Mouse (Mus musculus): ENCODE measurements at regions not wholly inside any gene's neighbourhood (a gene's known extent, or its start where the extent isn't known, plus 50 kb on each side); places are given as distances from the start of the nearest gene placed in this dataset.
A peak's percentile ranks its signal among the peaks of the same experiment; 100 is the strongest.
"Not testable (repeated sequence)": the region's sequence is repeated elsewhere in the genome, so short reads cannot be mapped to it uniquely, and the experiment has no call there.

GRCm38 (mm10) chr7:73608804-73609275, 67.2 kb upstream of the Chd2 start:
- DNase-seq (ENCODE audit: low spot score in 2 of 2): no peak

GRCm38 (mm10) chr7:73608070-73608803, 66.6 kb upstream of the Chd2 start:
- DNase-seq (ENCODE audit: low spot score in 2 of 2): no peak

- no peak for DNase-seq (ENCODE audit: low spot score in 2 of 2)
Observed at GRCm38 (mm10) chr7:73607450-73608005, 65.9 kb upstream of the Chd2 start.

- DNase-seq (ENCODE audit: low spot score in 2 of 2): peak; percentile 95 to 97
Observed at GRCm38 (mm10) chr7:73606677-73607449, 65.2 kb upstream of the Chd2 start.

- DNase-seq (ENCODE audit: low spot score in 2 of 2): no peak
Observed at GRCm38 (mm10) chr7:73604597-73604996, 63.0 kb upstream of the Chd2 start.

GRCm38 (mm10) chr7:73602815-73603551, 61.4 kb upstream of the Chd2 start:
- no peak for DNase-seq (ENCODE audit: low spot score in 2 of 2)

- DNase-seq (ENCODE audit: low spot score in 2 of 2): no peak
Observed at GRCm38 (mm10) chr7:73601336-73601735, 59.7 kb upstream of the Chd2 start.

GRCm38 (mm10) chr7:73600776-73601175, 59.1 kb upstream of the Chd2 start:
- no peak for DNase-seq (ENCODE audit: low spot score in 2 of 2)

- DNase-seq (ENCODE audit: low spot score in 2 of 2): not testable (repeated sequence)
Observed at GRCm38 (mm10) chr7:73600003-73600385, 58.4 kb upstream of the Chd2 start.

- DNase-seq (ENCODE audit: low spot score in 2 of 2): no peak
Observed at GRCm38 (mm10) chr7:73599354-73600002, 57.8 kb upstream of the Chd2 start.

GRCm38 (mm10) chr7:73597968-73598367, 56.3 kb upstream of the Chd2 start:
- no peak for DNase-seq (ENCODE audit: low spot score in 2 of 2)

GRCm38 (mm10) chr7:73596866-73597840, 55.5 kb upstream of the Chd2 start:
- no peak for DNase-seq (ENCODE audit: low spot score in 2 of 2)

GRCm38 (mm10) chr7:73596415-73596814, 54.8 kb upstream of the Chd2 start:
- peak; percentile 46 to 62 for DNase-seq (ENCODE audit: low spot score in 2 of 2)

GRCm38 (mm10) chr7:73595860-73596259, 54.2 kb upstream of the Chd2 start:
- no peak for DNase-seq (ENCODE audit: low spot score in 2 of 2)

- peak; percentile 96 to 97 for DNase-seq (ENCODE audit: low spot score in 2 of 2)
Observed at GRCm38 (mm10) chr7:73595140-73595825, 53.7 kb upstream of the Chd2 start.

- peak; percentile 69 to 72 for DNase-seq (ENCODE audit: low spot score in 2 of 2)
Observed at GRCm38 (mm10) chr7:73594492-73595139, 53.0 kb upstream of the Chd2 start.

GRCm38 (mm10) chr7:73593645-73594385, 52.2 kb upstream of the Chd2 start:
- no peak for DNase-seq (ENCODE audit: low spot score in 2 of 2)

- no peak for DNase-seq (ENCODE audit: low spot score in 2 of 2)
Observed at GRCm38 (mm10) chr7:73592857-73593256, 51.2 kb upstream of the Chd2 start.

Data from spleen, postnatal 36 days (tissue).